Mouse (Mus musculus) liver, adult 10 weeks (tissue): Measurements from ENCODE around the gene Sphk2. TPM values are rescaled to one million over a fixed set of nuclear protein-coding genes. Genes with fewer than 3 reads are reported as not detected.

Source experiments
- polyA plus RNA-seq: library from polyadenylated mRNA; stranded (reverse); fragments of 350-450 nt; fragmentation: Illumina TruSeq; extraction: RNeasy Lipid Tissue Mini Kit (QIAGEN cat#74804); gene quantifications from one replicate; pipeline ENCODE4 v1.2.3, GENCODE M21; 2014; ENCODE audit warnings: low read depth, low replicate concordance

Gene Sphk2
- polyA plus RNA-seq, result 1.6 TPM

GRCm38 (mm10) chr7:45717918-45718297, at the start of gene Sphk2:
TSS of gene Sphk2 (minus strand) at chr7:45718002.

GRCm38 (mm10) chr7:45725713-45726112, 7.9 kb upstream of the Sphk2 start, which contains the start of gene Spaca4:
TSS of gene Spaca4 (minus strand) at chr7:45725813.

GRCm38 (mm10) chr7:45720413-45721233, 2.8 kb upstream of the Sphk2 start, which contains the start of gene Fam83e:
TSS of gene Fam83e (plus strand) at chr7:45721212.

GRCm38 (mm10) chr7:45715090-45715708, 2.6 kb downstream of the Sphk2 start, which contains the start of gene Rpl18:
TSS of gene Rpl18 (plus strand) at chr7:45715457.

GRCm38 (mm10) chr7:45704730-45705442, 12.9 kb downstream of the Sphk2 start, which contains the start of gene Dbp:
TSS of gene Dbp (plus strand) at chr7:45705088.

GRCm38 (mm10) chr7:45699523-45700141, 18.2 kb downstream of the Sphk2 start, which contains the start of gene Car11:
TSS of gene Car11 (plus strand) at chr7:45699843.

GRCm38 (mm10) chr7:45693921-45694591, 23.7 kb downstream of the Sphk2 start, which contains the start of gene Sec1:
TSS of gene Sec1 (minus strand) at chr7:45694402.

GRCm38 (mm10) chr7:45683396-45684050, 34.3 kb downstream of the Sphk2 start, which contains the start of gene Ntn5:
TSS of gene Ntn5 (plus strand) at chr7:45684022.

GRCm38 (mm10) chr7:45666161-45666560, 51.6 kb downstream of the Sphk2 start, which contains the start of gene Fut2:
TSS of gene Fut2 (minus strand) at chr7:45666394.

Other genes with a start within 250 kb of the Sphk2 start
- gene Tulp2, start 236.1 kb downstream of the Sphk2 start, polyA plus RNA-seq, result not detected
- not detected for gene Gm45808, start 231.2 kb downstream of the Sphk2 start, polyA plus RNA-seq
- gene Dhdh, start 229.2 kb downstream of the Sphk2 start, polyA plus RNA-seq, result 85.8 TPM
- gene Nucb1, start 207.6 kb downstream of the Sphk2 start, polyA plus RNA-seq, result 38.2 TPM
- 0.95 TPM for gene Ppp1r15a, start 191.7 kb downstream of the Sphk2 start, polyA plus RNA-seq
- not detected for gene Plekha4, start 191.7 kb downstream of the Sphk2 start, polyA plus RNA-seq
- gene Hsd17b14, start 163.1 kb downstream of the Sphk2 start, polyA plus RNA-seq, result not detected
- gene Bcat2, start 147.8 kb downstream of the Sphk2 start, polyA plus RNA-seq, result 3.7 TPM
- gene Fgf21, start 102.5 kb downstream of the Sphk2 start, polyA plus RNA-seq, result not detected
- gene Fut1, start 100.7 kb downstream of the Sphk2 start, polyA plus RNA-seq, result not detected
- gene Izumo1, start 96.2 kb downstream of the Sphk2 start, polyA plus RNA-seq, result not detected
- not detected for gene Rasip1, start 90.5 kb downstream of the Sphk2 start, polyA plus RNA-seq
- gene Mamstr, start 78.0 kb downstream of the Sphk2 start, polyA plus RNA-seq, result not detected
- gene Fut2, start 51.6 kb downstream of the Sphk2 start, polyA plus RNA-seq, result not detected
- not detected for gene Ntn5, start 34.0 kb downstream of the Sphk2 start, polyA plus RNA-seq
- gene Sec1, start 23.6 kb downstream of the Sphk2 start, polyA plus RNA-seq, result not detected
- not detected for gene Car11, start 18.2 kb downstream of the Sphk2 start, polyA plus RNA-seq
- gene Dbp, start 12.9 kb downstream of the Sphk2 start, polyA plus RNA-seq, result 2.3 TPM
- 8.0 TPM for gene Rpl18, start 2.5 kb downstream of the Sphk2 start, polyA plus RNA-seq
- not detected for gene Fam83e, start 3.2 kb upstream of the Sphk2 start, polyA plus RNA-seq
- gene Spaca4, start 7.8 kb upstream of the Sphk2 start, polyA plus RNA-seq, result not detected
- not detected for gene Lmtk3, start 65.7 kb upstream of the Sphk2 start, polyA plus RNA-seq
- not detected for gene Sult2b1, start 66.7 kb upstream of the Sphk2 start, polyA plus RNA-seq
- 9.5 TPM for gene Cyth2, start 96.6 kb upstream of the Sphk2 start, polyA plus RNA-seq
- gene Kcnj14, start 106.8 kb upstream of the Sphk2 start, polyA plus RNA-seq, result not detected
- gene Grwd1, start 112.9 kb upstream of the Sphk2 start, polyA plus RNA-seq, result 0.66 TPM
- 63.8 TPM for gene Kdelr1, start 154.8 kb upstream of the Sphk2 start, polyA plus RNA-seq
- gene Grin2d, start 160.4 kb upstream of the Sphk2 start, polyA plus RNA-seq, result not detected
- gene Syngr4, start 178.7 kb upstream of the Sphk2 start, polyA plus RNA-seq, result not detected
- 2.9 TPM for gene Tmem143, start 178.9 kb upstream of the Sphk2 start, polyA plus RNA-seq
- not detected for gene Emp3, start 203.4 kb upstream of the Sphk2 start, polyA plus RNA-seq
- not detected for gene Ccdc114, start 206.1 kb upstream of the Sphk2 start, polyA plus RNA-seq